Mouse (Mus musculus) regulatory T cell (primary cell): Measurements from ENCODE around the gene Gm37240.
"Not testable (repeated sequence)": the region's sequence is repeated elsewhere in the genome, so short reads cannot be mapped to it uniquely, and the experiment has no call there.

Experiments
- in situ Hi-C: fragments of 300-600 bp; cut with MboI, MseI; formaldehyde crosslinking; loops from one replicate; pipeline ENCODE4 v1.15.1; 2025; ENCODE audit warnings: high pct_unique_total_duplicates

Gm37240 gene

GRCm38 (mm10) chr3:85573864-85574830, 313.2 kb downstream of the Gm37240 start, which contains the start of gene Gatb:
Gatb (plus strand) TSS chr3:85574119.
- in situ Hi-C loops: no loop called here

- in situ Hi-C loops: no loop called here
Measured at GRCm38 (mm10) chr3:85573216-85573863, 314.0 kb downstream of the Gm37240 start.

- in situ Hi-C loops: not testable (repeated sequence)
Measured at GRCm38 (mm10) chr3:85572502-85572901, 314.8 kb downstream of the Gm37240 start.

GRCm38 (mm10) chr3:85571276-85571675, 316.0 kb downstream of the Gm37240 start:
- in situ Hi-C loops: no loop called here

GRCm38 (mm10) chr3:85564603-85565002, 322.7 kb downstream of the Gm37240 start:
- in situ Hi-C loops: no loop called here

- in situ Hi-C loops: loop anchor here (10.0 kb wide), 1 partner anchor 1181 kb away; no protein-coding TSS in a partner anchor
Measured at GRCm38 (mm10) chr3:85553731-85554277, 333.5 kb downstream of the Gm37240 start.

- in situ Hi-C loops: loop anchor here (10.0 kb wide), 1 partner anchor 1183 kb away; no protein-coding TSS in a partner anchor
Measured at GRCm38 (mm10) chr3:85551352-85551751, 336.0 kb downstream of the Gm37240 start.

- in situ Hi-C loops: loop anchor here (10.0 kb wide), 1 partner anchor 1184 kb away; no protein-coding TSS in a partner anchor
Measured at GRCm38 (mm10) chr3:85550312-85550711, 337.0 kb downstream of the Gm37240 start.

GRCm38 (mm10) chr3:85543652-85544051, 343.7 kb downstream of the Gm37240 start:
- in situ Hi-C loops: no loop called here

- in situ Hi-C loops: no loop called here
Measured at GRCm38 (mm10) chr3:85542765-85543164, 344.6 kb downstream of the Gm37240 start.

- in situ Hi-C loops: no loop called here
Measured at GRCm38 (mm10) chr3:85535621-85536520, 351.4 kb downstream of the Gm37240 start.

GRCm38 (mm10) chr3:85535042-85535441, 352.3 kb downstream of the Gm37240 start:
- in situ Hi-C loops: no loop called here

GRCm38 (mm10) chr3:85532376-85532775, 354.9 kb downstream of the Gm37240 start:
- in situ Hi-C loops: no loop called here

GRCm38 (mm10) chr3:85530601-85531161, 356.6 kb downstream of the Gm37240 start:
- in situ Hi-C loops: no loop called here

GRCm38 (mm10) chr3:85521311-85521907, 365.9 kb downstream of the Gm37240 start:
- in situ Hi-C loops: no loop called here

GRCm38 (mm10) chr3:85518668-85519067, 368.6 kb downstream of the Gm37240 start:
- in situ Hi-C loops: no loop called here

GRCm38 (mm10) chr3:85518072-85518471, 369.2 kb downstream of the Gm37240 start:
- in situ Hi-C loops: no loop called here

- in situ Hi-C loops: no loop called here
Measured at GRCm38 (mm10) chr3:85516739-85517396, 370.4 kb downstream of the Gm37240 start.

GRCm38 (mm10) chr3:85514700-85515099, 372.6 kb downstream of the Gm37240 start:
- in situ Hi-C loops: no loop called here
